Mouse (Mus musculus): ENCODE measurements at regions not wholly inside any gene's neighbourhood (a gene's known extent, or its start where the extent isn't known, plus 50 kb on each side); places are given as distances from the start of the nearest gene placed in this dataset.

- Histone ChIP-seq H3K9me3 (replicated peaks; ENCODE audit: insufficient read depth, low read length) (no peaks in the 10 kb centered on the region), H3K4me3 (ENCODE audit: control insufficient read depth in 1 of 2, insufficient read depth in 1 of 2, low read depth in 2 of 2, low read length in 2 of 2) (no peak overlapping the region), H3K4me1 (ENCODE audit: control insufficient read depth in 1 of 2, insufficient read depth in 2 of 2, low read length in 2 of 2) (no peaks in the 10 kb centered on the region), H3K27ac (ENCODE audit: control insufficient read depth, low read depth, low read length) (no peak overlapping the region), H3K36me3 (ENCODE audit: control insufficient read depth in 1 of 2, insufficient read depth in 2 of 2, low read length in 2 of 2) (no peaks in the 10 kb centered on the region), H3K27me3 (ENCODE audit: control insufficient read depth in 1 of 2, insufficient read depth in 2 of 2, low read length in 2 of 2) (peaks cover 0 to 1% of the 10 kb centered on the region in 2 experiments; a peak in 1 of 4 replicates), H3K79me2 (ENCODE audit: control insufficient read depth, insufficient read depth, low read length, poor library complexity) (no peaks in the 10 kb centered on the region), H3K9ac (ENCODE audit: control insufficient read depth, low read depth, low read length, poor library complexity, severe bottlenecking) (no peak overlapping the region)
- no peak for DNase-seq (ENCODE audit: low read depth, low spot score)
- no peak for TF ChIP-seq MAZ (IDR thresholded peaks at IDR 0.05; ENCODE audit: low read depth, low read length)
- TF ChIP-seq MAFK (IDR thresholded peaks at IDR 0.05; ENCODE audit: borderline replicate concordance, low read depth, low read length) = no peak
- TF ChIP-seq RCOR1 (IDR thresholded peaks at IDR 0.05; ENCODE audit: low read depth, low read length) = no peak
- TF ChIP-seq ZKSCAN1 (IDR thresholded peaks at IDR 0.05; ENCODE audit: low read depth, low read length) = no peak
Measured at GRCm38 (mm10) chr15:6183627-6184026, 116.0 kb upstream of the Dab2 start.

- H3K36me3 ChIP-seq (ENCODE audit: control insufficient read depth in 1 of 2, insufficient read depth in 2 of 2, low read length in 2 of 2) = no peaks in the 10 kb centered on the region
- no peak overlapping the region for H3K4me3 ChIP-seq (ENCODE audit: control insufficient read depth in 1 of 2, insufficient read depth in 1 of 2, low read depth in 2 of 2, low read length in 2 of 2)
- no peaks in the 10 kb centered on the region for H3K4me1 ChIP-seq (ENCODE audit: control insufficient read depth in 1 of 2, insufficient read depth in 2 of 2, low read length in 2 of 2)
- H3K9ac ChIP-seq (ENCODE audit: control insufficient read depth, low read depth, low read length, poor library complexity, severe bottlenecking) = no peak overlapping the region
- H3K9me3 ChIP-seq (replicated peaks; ENCODE audit: insufficient read depth, low read length) = no peaks in the 10 kb centered on the region
- no peak for DNase-seq (ENCODE audit: low read depth, low spot score)
- no peak overlapping the region for H3K27ac ChIP-seq (ENCODE audit: control insufficient read depth, low read depth, low read length)
- TF ChIP-seq MAFK (IDR thresholded peaks at IDR 0.05; ENCODE audit: borderline replicate concordance, low read depth, low read length) (no peak), EP300 (IDR thresholded peaks at IDR 0.05; ENCODE audit: low read depth in 1 of 2, low read length in 2 of 2) (no peak), UBTF (IDR thresholded peaks at IDR 0.05; ENCODE audit: borderline replicate concordance, insufficient read depth, low read depth, low read length) (no peak), POLR2AphosphoS2 (IDR thresholded peaks at IDR 0.05; ENCODE audit: low read length) (no peak), ETS1 (IDR thresholded peaks at IDR 0.05; ENCODE audit: low read depth, low read length) (no peak), BHLHE40 (IDR thresholded peaks at IDR 0.05; ENCODE audit: borderline replicate concordance, low read depth, low read length) (no peak), KAT2A (conservative IDR thresholded peaks at IDR 0.05; ENCODE audit: low read depth, low read length) (no peak), TBP (IDR thresholded peaks at IDR 0.05; ENCODE audit: low read depth, low read length) (no peak), RCOR1 (IDR thresholded peaks at IDR 0.05; ENCODE audit: low read depth, low read length) (no peak), TAL1 (IDR thresholded peaks at IDR 0.05; ENCODE audit: low read length) (no peak), CHD1 (IDR thresholded peaks at IDR 0.05; ENCODE audit: low read depth, low read length) (no peak), ZKSCAN1 (IDR thresholded peaks at IDR 0.05; ENCODE audit: low read depth, low read length) (no peak), MYB (IDR thresholded peaks at IDR 0.05; ENCODE audit: low read depth, low read length) (no peak), MAZ (IDR thresholded peaks at IDR 0.05; ENCODE audit: low read depth, low read length) (no peak), TCF12 (IDR thresholded peaks at IDR 0.05; ENCODE audit: low read depth, low read length) (no peak), SMC3 (IDR thresholded peaks at IDR 0.05; ENCODE audit: low read depth, low read length) (no peak)
- no peaks in the 10 kb centered on the region for H3K79me2 ChIP-seq (ENCODE audit: control insufficient read depth, insufficient read depth, low read length, poor library complexity)
- no peaks in the 10 kb centered on the region for H3K27me3 ChIP-seq (ENCODE audit: control insufficient read depth in 1 of 2, insufficient read depth in 2 of 2, low read length in 2 of 2)
Measured at GRCm38 (mm10) chr15:6191845-6192244, 107.7 kb upstream of the Dab2 start.

Data from MEL (cell line).